Mouse (Mus musculus) R1 (cell line): ENCODE data around the gene Cnn1.

Source experiments
- DNase-seq: peaks from one replicate; pipeline ENCODE4 v3.0.0-alpha.2; 2018; ENCODE audit warnings: low read depth, low spot score

Cnn1 gene

GRCm38 (mm10) chr9:22157516-22158265 is 58.7 kb downstream of the Cnn1 start:
- DNase-seq = no peak
